9 mouse cellular contexts compared by ENCODE assay signal in the genomic region with DNA sequence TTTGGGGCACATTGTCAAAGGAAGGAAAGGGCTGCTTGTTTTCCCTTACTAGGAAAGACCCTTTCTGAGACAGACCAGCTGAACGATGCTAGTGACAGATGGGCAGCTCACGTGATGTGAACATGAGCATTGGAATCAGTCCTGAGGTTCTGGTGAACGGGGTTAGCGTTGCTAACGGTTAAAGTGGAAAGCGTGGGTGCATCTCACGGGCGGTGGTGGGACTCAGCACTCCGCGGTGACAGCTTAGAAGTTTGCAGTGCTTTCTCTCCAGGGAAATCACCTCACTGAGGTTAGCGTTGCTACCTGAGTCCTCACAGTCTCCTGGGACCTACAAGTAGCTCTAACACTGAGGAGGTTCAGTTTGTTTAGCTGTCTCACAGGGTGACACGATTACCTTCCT. TPM values are rescaled to one million over a fixed set of nuclear protein-coding genes. Genes with fewer than 3 reads are reported as not detected.
DNase-seq lines count a peak whose midpoint lies in the region; ATAC-seq lines count a peak whose summit lies in the region.
"Had no signal": no experiment of that assay in that cellular context is flagged by ENCODE, and none has a peak within 500 bp of the region (broad histone marks: within the 10 kb centered on the region; RNA-seq: fewer than 3 reads in every experiment).

No protein-coding gene starts in this region.

- intact Hi-C loops in left cerebral cortex, postnatal 14 days (cut with DNase I), result loop anchor here (5.0 kb wide), 1 partner anchor 44 kb away; a partner anchor contains a TSS

- DNase-seq in CD4-positive, CD25-positive, alpha-beta regulatory T cell, adult 2 months (ENCODE audit: low read depth, low spot score), result peak; percentile 45
- DNase-seq in frontal cortex, adult 2 months (ENCODE audit: extremely low spot score in 1 of 2, low spot score in 1 of 2), result peak; percentile 33 to 65
- peak; percentile 41 to 69 for DNase-seq in left cerebral cortex, postnatal 14 days (ENCODE audit: low spot score in 2 of 2)
- no peak for DNase-seq in lung, postnatal 10 days
- DNase-seq in thymus, postnatal 25 days, result no peak
- DNase-seq in thymus, postnatal 36 days, result no peak
- DNase-seq: kidney, postnatal 4 days had no signal

- ATAC-seq in activated CD4-positive, CD25-positive, alpha-beta regulatory T cell, adult 4 months, result peak; percentile 71
- ATAC-seq: midbrain, embryonic 16.5 days had no signal

RNA-seq across cellular contexts. Expression of a gene that starts 45.5 kb away (rescaled TPM):
- polyA plus RNA-seq in activated CD4-positive, CD25-positive, alpha-beta regulatory T cell, adult 4 months (2017; shearing (Covaris generic)), result 10 to 100 TPM; 12.3 to 12.5 TPM
- polyA plus RNA-seq in frontal cortex, adult 2 months (2012; rRNA removed), result 24.6 and 26.5 TPM in 2 replicates
- total RNA-seq in left cerebral cortex, postnatal 14 days (2021), result 10 to 100 TPM; 33.8 to 34.1 TPM

RNA-seq across cellular contexts. Expression of a gene that starts 45.6 kb away (rescaled TPM):
- 10 to 100 TPM; 20.1 to 27.1 TPM for polyA plus RNA-seq in activated CD4-positive, CD25-positive, alpha-beta regulatory T cell, adult 4 months (2017; shearing (Covaris generic))
- 20.3 and 22.2 TPM in 2 replicates for polyA plus RNA-seq in frontal cortex, adult 2 months (2012; rRNA removed)
- 10 to 100 TPM; 22.3 to 27.0 TPM for total RNA-seq in left cerebral cortex, postnatal 14 days (2021)

Comparison
In these comparisons a context has a peak if more than half of its experiments do, and no peak if none do; other contexts are left out.
1. DNase-seq: peak in CD4-positive, CD25-positive, alpha-beta regulatory T cell, adult 2 months (single experiment), frontal cortex, adult 2 months (2 of 2) and left cerebral cortex, postnatal 14 days (2 of 2); none in lung, postnatal 10 days (single experiment), thymus, postnatal 25 days (single experiment) and thymus, postnatal 36 days (0 of 2).